Mouse (Mus musculus): ENCODE results near the gene Lypd9. TPM values are rescaled to one million over a fixed set of nuclear protein-coding genes. Genes with fewer than 3 reads are reported as not detected.
"Not testable (repeated sequence)": the region's sequence is repeated elsewhere in the genome, so short reads cannot be mapped to it uniquely, and the experiment has no call there.

The Lypd9 gene
- total RNA-seq (2021): not detected in 2 replicates
- long read RNA-seq, experiment 1: 0 reads
- long read RNA-seq, experiment 2: 0 reads

- DNase-seq: no peak
These were observed at the start of gene Lypd9 for GRCm38 (mm10) chr11:58452759-58453158. TSS of gene Lypd9 (minus strand) at chr11:58452923.

GRCm38 (mm10) chr11:58502472-58502871 lies 49.7 kb upstream of the Lypd9 start, which contains the start of gene Olfr331:
TSS of gene Olfr331 (minus strand) at chr11:58502572.
- not testable (repeated sequence) for DNase-seq

- no peak for DNase-seq
These were observed 46.6 kb upstream of the Lypd9 start for GRCm38 (mm10) chr11:58499290-58499689.

- DNase-seq: no peak
These were observed 46.0 kb upstream of the Lypd9 start for GRCm38 (mm10) chr11:58498761-58499160.

- no peak for DNase-seq
These were observed 39.7 kb upstream of the Lypd9 start, which contains the start of gene Olfr332 for GRCm38 (mm10) chr11:58492455-58492854. TSS of gene Olfr332 (minus strand) at chr11:58492555.

- DNase-seq: no peak
These were observed 9.4 kb upstream of the Lypd9 start, which contains the start of gene Olfr30 for GRCm38 (mm10) chr11:58462170-58462569. TSS of gene Olfr30 (minus strand) at chr11:58462270.

- no peak for DNase-seq
These were observed 869 bp upstream of the Lypd9 start for GRCm38 (mm10) chr11:58453592-58453991.

GRCm38 (mm10) chr11:58437866-58438265 lies 14.9 kb downstream of the Lypd9 start:
- DNase-seq: no peak

GRCm38 (mm10) chr11:58432259-58432658 lies 20.5 kb downstream of the Lypd9 start, which contains the start of gene Gm12253:
TSS of gene Gm12253 (plus strand) at chr11:58432559.
- no peak for DNase-seq

- DNase-seq: no peak
These were observed 31.9 kb downstream of the Lypd9 start, which contains the start of gene 1810065E05Rik for GRCm38 (mm10) chr11:58420815-58421214. TSS of gene 1810065E05Rik (plus strand) at chr11:58421111.

- no peak for DNase-seq
These were observed 34.4 kb downstream of the Lypd9 start for GRCm38 (mm10) chr11:58418336-58418735.

GRCm38 (mm10) chr11:58408066-58408465 lies 44.7 kb downstream of the Lypd9 start:
- DNase-seq: no peak

- DNase-seq: no peak
These were observed 52.1 kb downstream of the Lypd9 start for GRCm38 (mm10) chr11:58400655-58401054.

GRCm38 (mm10) chr11:58399985-58400645 lies 52.6 kb downstream of the Lypd9 start:
- no peak for DNase-seq

Other genes with a start within 250 kb of the Lypd9 start
- not detected in 2 replicates for gene 4930438A08Rik, start 178.1 kb downstream of the Lypd9 start, total RNA-seq (2021)
- gene Zfp692, start 145.9 kb downstream of the Lypd9 start, total RNA-seq (2021): 9.1 and 9.3 TPM in 2 replicates
- 56.7 and 59.3 TPM in 2 replicates for gene Zfp672, start 122.6 kb downstream of the Lypd9 start, total RNA-seq (2021)
- gene Sh3bp5l, start 122.2 kb downstream of the Lypd9 start, total RNA-seq (2021): 38.5 and 47.5 TPM in 2 replicates
- not detected in 2 replicates for gene Lypd8, start 73.9 kb downstream of the Lypd9 start, total RNA-seq (2021)
- not detected in 2 replicates for gene 1810065E05Rik, start 31.8 kb downstream of the Lypd9 start, total RNA-seq (2021)
- gene Gm12253, start 20.4 kb downstream of the Lypd9 start, total RNA-seq (2021): not detected in 2 replicates
- gene Olfr30, start 9.3 kb upstream of the Lypd9 start, total RNA-seq (2021): not detected in 2 replicates
- not detected in 2 replicates for gene Olfr332, start 39.6 kb upstream of the Lypd9 start, total RNA-seq (2021)
- gene Olfr331, start 49.6 kb upstream of the Lypd9 start, total RNA-seq (2021): not detected in 2 replicates
- not detected in 2 replicates for gene Olfr330, start 81.9 kb upstream of the Lypd9 start, total RNA-seq (2021)
- gene Olfr329-ps, start 93.5 kb upstream of the Lypd9 start, total RNA-seq (2021): not detected in 2 replicates
- gene Olfr328, start 102.7 kb upstream of the Lypd9 start, total RNA-seq (2021): 0.15 TPM in 1 of 2 replicates, not detected in the other
- gene Olfr224, start 117.6 kb upstream of the Lypd9 start, total RNA-seq (2021): not detected in 2 replicates
- not detected in 2 replicates for gene Olfr325, start 124.8 kb upstream of the Lypd9 start, total RNA-seq (2021)
- gene Olfr324, start 142.2 kb upstream of the Lypd9 start, total RNA-seq (2021): not detected in 2 replicates
- gene 2210407C18Rik, start 163.2 kb upstream of the Lypd9 start, total RNA-seq (2021): not detected in 2 replicates
- not detected in 2 replicates for gene Olfr323, start 177.6 kb upstream of the Lypd9 start, total RNA-seq (2021)
- gene Trim58, start 187.5 kb upstream of the Lypd9 start, total RNA-seq (2021): 0.49 and 1.3 TPM in 2 replicates
- gene Olfr322, start 205.9 kb upstream of the Lypd9 start, total RNA-seq (2021): not detected in 2 replicates
- not detected in 2 replicates for gene Olfr320, start 228.2 kb upstream of the Lypd9 start, total RNA-seq (2021)
- not detected in 2 replicates for gene Olfr319, start 246.2 kb upstream of the Lypd9 start, total RNA-seq (2021)

All from adrenal gland, postnatal 14 days (tissue).